Mouse (Mus musculus): ENCODE measurements around the gene Lrsam1. TPM values are rescaled to one million over a fixed set of nuclear protein-coding genes. Genes with fewer than 3 reads are reported as not detected.

Lrsam1 gene
- polyA plus RNA-seq, 1 experiment from 2014 or later: 24.7 TPM

DNA sequence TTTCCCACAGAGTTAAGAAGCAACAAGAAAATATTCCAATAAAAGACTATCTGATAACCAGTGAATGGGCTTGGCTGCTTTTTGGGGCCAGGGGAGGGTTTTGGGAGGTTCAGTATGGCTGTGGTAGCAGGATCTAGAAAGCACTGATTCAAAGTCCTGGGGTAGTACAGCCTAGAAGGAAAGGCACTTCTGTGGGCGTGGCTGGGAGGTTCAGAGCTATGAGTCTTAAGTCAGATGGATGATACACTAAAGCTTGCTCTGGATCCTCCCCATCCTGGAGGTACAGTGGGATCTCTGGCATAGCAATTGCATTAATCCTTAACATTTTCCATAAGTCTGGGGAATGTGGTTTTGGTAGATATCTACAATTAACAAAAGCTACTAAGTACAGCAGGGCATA is 2.6 kb upstream of the Lrsam1 start:
- Histone ChIP-seq H3K4me1 (ENCODE audit: control insufficient read depth, insufficient read depth, low read length) (peaks cover 34% of the 10 kb centered on the region), H3K27me3 (ENCODE audit: control insufficient read depth, insufficient read depth, low read depth, low read length) (no peaks in the 10 kb centered on the region), H3K4me2 (ENCODE audit: low read length) (no peak overlapping the region), H3K27ac (ENCODE audit: low read length) (no peak overlapping the region), H3K4me3 (ENCODE audit: low read depth, low read length) (no peak overlapping the region), H3K36me3 (ENCODE audit: control insufficient read depth, insufficient read depth, low read length) (peaks cover 12% of the 10 kb centered on the region; the same call in 1 of the 2 replicates), H3K9me3 (replicated peaks; ENCODE audit: control insufficient read depth, low read length, poor library complexity, severe bottlenecking) (no peaks in the 10 kb centered on the region), H3K9ac (ENCODE audit: low read depth, low read length) (no peak overlapping the region)
- 72% methylated on average over 1 of the region's 1 CpGs for WGBS
- ATAC-seq: no peak

DNA sequence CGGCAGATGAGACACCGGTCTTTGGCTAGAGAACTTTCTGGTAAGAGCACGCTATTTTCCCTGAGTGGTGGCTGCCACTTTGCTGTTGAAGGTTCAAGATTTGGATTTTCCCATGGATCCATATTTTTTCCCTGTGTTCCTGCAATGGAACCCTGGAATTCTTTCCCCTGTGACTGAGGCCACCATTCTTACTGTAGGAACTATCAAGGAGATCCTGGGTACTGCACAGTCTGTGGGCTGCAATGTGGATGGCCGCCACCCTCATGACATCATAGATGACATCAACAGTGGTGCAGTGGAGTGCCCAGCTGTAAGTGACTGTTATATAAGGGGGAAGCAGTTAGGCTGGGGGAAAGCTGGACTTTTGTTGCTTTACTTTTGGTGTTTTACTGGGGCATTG is 2.1 kb upstream of the Lrsam1 start:
- Histone ChIP-seq H3K9ac (ENCODE audit: low read depth, low read length) (no peak overlapping the region), H3K36me3 (ENCODE audit: control insufficient read depth, insufficient read depth, low read length) (peaks cover 12% of the 10 kb centered on the region; the same call in 1 of the 2 replicates), H3K4me2 (ENCODE audit: low read length) (no peak overlapping the region; the same call in 1 of the 2 replicates), H3K27ac (ENCODE audit: low read length) (no peak overlapping the region), H3K9me3 (replicated peaks; ENCODE audit: control insufficient read depth, low read length, poor library complexity, severe bottlenecking) (no peaks in the 10 kb centered on the region), H3K4me3 (ENCODE audit: low read depth, low read length) (no peak overlapping the region), H3K27me3 (ENCODE audit: control insufficient read depth, insufficient read depth, low read depth, low read length) (no peaks in the 10 kb centered on the region), H3K4me1 (ENCODE audit: control insufficient read depth, insufficient read depth, low read length) (peaks cover 34% of the 10 kb centered on the region)
- 70% methylated on average over 4 of the region's 4 CpGs for WGBS
- no peak for ATAC-seq

DNA sequence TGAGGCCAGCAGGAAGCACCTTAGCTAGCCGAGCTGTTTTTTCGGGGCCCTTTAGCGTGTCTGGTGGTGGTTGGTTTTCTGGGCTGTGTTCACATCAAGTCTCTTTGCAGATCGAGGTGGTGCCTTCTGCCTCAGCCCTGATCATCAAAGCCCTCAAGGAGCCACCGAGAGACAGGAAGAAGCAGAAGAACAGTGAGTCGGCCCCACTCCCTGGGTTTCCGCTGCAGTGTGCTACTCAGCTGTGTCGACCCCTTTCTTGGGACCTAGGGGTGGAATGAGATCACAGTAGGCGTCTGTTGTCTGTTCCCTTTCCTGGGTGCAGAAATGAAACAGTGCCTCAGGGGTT is 1.4 kb upstream of the Lrsam1 start:
- peaks cover 32% of the 10 kb centered on the region for H3K4me1 ChIP-seq (ENCODE audit: control insufficient read depth, insufficient read depth, low read length)
- no peaks in the 10 kb centered on the region for H3K9me3 ChIP-seq (replicated peaks; ENCODE audit: control insufficient read depth, low read length, poor library complexity, severe bottlenecking)
- WGBS: 14% methylated on average over 9 of the region's 9 CpGs
- ATAC-seq: no peak
- no peaks in the 10 kb centered on the region for H3K27me3 ChIP-seq (ENCODE audit: control insufficient read depth, insufficient read depth, low read depth, low read length)
- peak overlapping the region; percentile 97 for H3K4me2 ChIP-seq (ENCODE audit: low read length)
- peak overlapping the region; percentile 74 for H3K4me3 ChIP-seq (ENCODE audit: low read depth, low read length)
- peaks cover 12% of the 10 kb centered on the region; the same call in 1 of the 2 replicates for H3K36me3 ChIP-seq (ENCODE audit: control insufficient read depth, insufficient read depth, low read length)
- no peak overlapping the region for H3K27ac ChIP-seq (ENCODE audit: low read length)
- peak overlapping the region; percentile 90 for H3K9ac ChIP-seq (ENCODE audit: low read depth, low read length)

DNA sequence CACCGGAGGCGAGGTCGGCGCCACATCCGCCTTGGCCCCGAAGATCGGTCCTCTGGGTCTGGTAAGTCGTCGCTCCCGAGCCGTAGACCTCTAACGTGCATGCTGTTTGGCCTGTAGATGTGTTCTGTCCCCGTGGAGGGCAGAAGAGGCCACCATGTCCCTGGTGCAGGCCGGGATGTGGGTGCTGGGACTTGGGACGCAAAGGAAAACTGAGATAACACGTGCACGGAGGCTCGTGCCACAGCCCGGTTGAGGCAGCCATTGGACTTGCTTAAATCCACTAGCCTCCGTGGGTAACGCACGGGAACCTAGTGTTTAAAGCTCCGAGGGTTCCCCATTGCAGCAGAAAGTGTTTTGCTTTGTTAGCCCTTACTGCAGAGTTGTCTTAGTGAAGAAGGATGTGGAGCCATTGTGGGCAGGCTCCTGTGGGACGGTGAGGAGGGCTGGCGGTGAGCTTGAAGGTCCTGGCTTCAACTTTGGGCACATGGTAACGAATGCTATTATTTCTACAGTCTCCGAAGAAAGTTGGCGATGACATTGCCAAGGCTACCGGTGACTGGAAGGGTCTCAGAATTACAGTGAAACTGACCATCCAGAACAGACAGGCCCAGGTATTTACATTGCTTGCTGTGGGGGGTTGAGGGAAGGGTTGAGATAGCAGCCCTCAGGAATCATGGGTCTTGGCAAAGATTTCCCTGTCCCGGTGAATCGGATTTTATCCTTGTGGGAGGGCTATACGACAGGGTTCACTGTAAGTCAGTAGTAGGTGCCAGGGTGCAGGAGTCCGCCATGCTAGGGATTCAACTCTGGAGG is 854 bp upstream of the Lrsam1 start:
- Histone ChIP-seq H3K9ac (ENCODE audit: low read depth, low read length) (peak overlapping the region; percentile 90), H3K4me1 (ENCODE audit: control insufficient read depth, insufficient read depth, low read length) (peaks cover 26% of the 10 kb centered on the region), H3K4me2 (ENCODE audit: low read length) (peak overlapping the region; percentile 97), H3K27me3 (ENCODE audit: control insufficient read depth, insufficient read depth, low read depth, low read length) (no peaks in the 10 kb centered on the region), H3K4me3 (ENCODE audit: low read depth, low read length) (peak overlapping the region; percentile 74), H3K27ac (ENCODE audit: low read length) (peak overlapping the region; percentile 78), H3K36me3 (ENCODE audit: control insufficient read depth, insufficient read depth, low read length) (peaks cover 12% of the 10 kb centered on the region; the same call in 1 of the 2 replicates), H3K9me3 (replicated peaks; ENCODE audit: control insufficient read depth, low read length, poor library complexity, severe bottlenecking) (no peaks in the 10 kb centered on the region)
- WGBS: under 1% methylated on average over 33 of the region's 33 CpGs
- 0 out of 2 replicates have a peak, but pooled peaks have one; percentile 3 for ATAC-seq

DNA sequence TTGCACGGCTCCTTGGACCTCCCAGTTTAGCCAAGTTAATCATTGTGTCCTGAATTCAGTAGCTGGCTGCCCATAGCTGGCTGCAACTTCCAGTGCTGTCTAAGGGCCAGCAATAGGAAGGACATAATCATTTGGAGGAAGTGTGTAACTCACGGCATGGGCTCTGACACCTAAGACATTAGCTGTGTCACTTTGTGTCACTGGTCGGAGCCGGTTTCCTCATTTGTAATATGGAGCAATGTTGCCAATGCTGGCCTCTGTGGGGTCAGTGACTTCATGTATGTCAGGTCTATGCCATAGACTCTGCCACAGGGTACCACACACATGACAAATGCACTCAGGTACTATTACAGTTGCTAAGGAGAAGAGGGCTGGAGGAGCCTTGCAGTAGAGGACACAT is 1.1 kb downstream of the Lrsam1 start:
- WGBS: 94% methylated on average over 4 of the region's 4 CpGs
- H3K4me1 ChIP-seq (ENCODE audit: control insufficient read depth, insufficient read depth, low read length): peaks cover 20% of the 10 kb centered on the region
- H3K36me3 ChIP-seq (ENCODE audit: control insufficient read depth, insufficient read depth, low read length): peaks cover 13% of the 10 kb centered on the region; the same call in 1 of the 2 replicates
- peak overlapping the region; percentile 90; the same call in 1 of the 2 replicates for H3K9ac ChIP-seq (ENCODE audit: low read depth, low read length)
- ATAC-seq: peak; percentile 7; the same call in 1 of the 2 replicates
- no peak overlapping the region for H3K27ac ChIP-seq (ENCODE audit: low read length)
- no peak overlapping the region; the same call in 1 of the 2 replicates for H3K4me3 ChIP-seq (ENCODE audit: low read depth, low read length)
- no peaks in the 10 kb centered on the region for H3K27me3 ChIP-seq (ENCODE audit: control insufficient read depth, insufficient read depth, low read depth, low read length)
- peak overlapping the region; percentile 97 for H3K4me2 ChIP-seq (ENCODE audit: low read length)
- H3K9me3 ChIP-seq (replicated peaks; ENCODE audit: control insufficient read depth, low read length, poor library complexity, severe bottlenecking): no peaks in the 10 kb centered on the region

DNA sequence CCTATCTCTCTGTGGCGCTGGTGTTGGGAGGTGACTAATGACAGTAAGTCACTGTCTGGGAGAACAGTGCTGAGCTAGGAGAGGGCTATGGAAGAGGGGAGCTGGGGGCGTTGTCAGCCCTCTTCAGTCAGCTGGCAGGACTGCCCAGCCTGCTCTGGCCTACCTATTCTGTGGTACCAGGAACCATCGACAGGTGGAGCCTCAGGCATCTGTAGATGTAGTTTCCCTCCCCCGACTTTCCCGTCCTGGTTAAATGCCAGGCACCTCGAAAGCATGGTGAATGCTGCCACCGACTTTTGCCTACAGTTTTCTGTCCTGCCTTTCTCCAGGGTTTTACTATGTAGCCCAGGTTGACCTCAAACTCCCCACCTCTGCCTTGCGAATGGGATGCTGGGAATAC is 4.1 kb downstream of the Lrsam1 start:
- no peak overlapping the region for H3K4me2 ChIP-seq (ENCODE audit: low read length)
- no peak for ATAC-seq
- peaks cover 21% of the 10 kb centered on the region for H3K36me3 ChIP-seq (ENCODE audit: control insufficient read depth, insufficient read depth, low read length)
- H3K9ac ChIP-seq (ENCODE audit: low read depth, low read length): no peak overlapping the region
- WGBS: 69% methylated on average over 8 of the region's 8 CpGs
- H3K27me3 ChIP-seq (ENCODE audit: control insufficient read depth, insufficient read depth, low read depth, low read length): no peaks in the 10 kb centered on the region
- H3K4me1 ChIP-seq (ENCODE audit: control insufficient read depth, insufficient read depth, low read length): peaks cover 7% of the 10 kb centered on the region
- no peaks in the 10 kb centered on the region for H3K9me3 ChIP-seq (replicated peaks; ENCODE audit: control insufficient read depth, low read length, poor library complexity, severe bottlenecking)
- H3K27ac ChIP-seq (ENCODE audit: low read length): no peak overlapping the region
- no peak overlapping the region for H3K4me3 ChIP-seq (ENCODE audit: low read depth, low read length)

DNA sequence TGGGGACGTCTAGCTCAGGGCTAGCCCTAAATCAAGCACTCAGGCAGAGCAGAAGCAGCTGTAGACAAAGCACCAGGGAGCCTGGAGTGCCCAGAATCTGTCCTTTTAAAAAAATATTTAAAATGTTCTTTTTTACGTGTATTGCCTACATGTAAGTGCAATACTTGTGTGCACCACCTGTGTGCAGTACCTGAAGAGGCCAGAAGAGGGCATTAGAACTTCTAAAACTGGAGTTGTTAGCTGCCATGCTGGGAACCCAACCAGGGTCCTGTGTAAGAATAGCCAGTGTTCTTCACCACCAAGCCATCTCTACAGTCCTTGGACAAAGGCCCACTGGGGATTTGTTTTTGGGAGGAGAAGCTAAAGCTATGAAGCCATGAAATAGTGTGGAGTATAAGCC is 6.8 kb downstream of the Lrsam1 start:
- 91% methylated on average over 2 of the region's 2 CpGs for WGBS

DNA sequence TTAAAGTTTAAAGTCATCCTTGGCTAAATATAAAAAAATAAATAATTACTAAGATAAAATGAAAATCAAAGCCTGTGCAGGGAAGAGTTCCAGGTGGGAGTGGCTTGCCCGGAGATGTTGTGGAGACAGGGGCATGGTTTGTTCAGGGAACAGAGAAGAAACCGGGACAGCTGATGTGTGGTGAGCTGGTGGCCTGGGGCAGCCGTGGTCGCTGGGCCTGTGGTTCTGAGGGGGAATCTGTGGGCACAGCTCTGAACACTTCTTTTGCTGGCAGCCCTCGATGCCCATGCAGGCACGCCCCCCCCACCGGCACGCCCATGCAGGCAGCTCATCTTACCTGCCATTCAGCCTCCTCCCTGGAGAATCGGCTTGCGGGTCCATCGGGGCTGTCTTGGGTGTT is 14.0 kb downstream of the Lrsam1 start:
- no peak overlapping the region for H3K27ac ChIP-seq (ENCODE audit: low read length)
- WGBS: 92% methylated on average over 11 of the region's 11 CpGs
- H3K9ac ChIP-seq (ENCODE audit: low read depth, low read length): no peak overlapping the region
- H3K9me3 ChIP-seq (replicated peaks; ENCODE audit: control insufficient read depth, low read length, poor library complexity, severe bottlenecking): no peaks in the 10 kb centered on the region
- no peaks in the 10 kb centered on the region for H3K4me1 ChIP-seq (ENCODE audit: control insufficient read depth, insufficient read depth, low read length)
- H3K27me3 ChIP-seq (ENCODE audit: control insufficient read depth, insufficient read depth, low read depth, low read length): no peaks in the 10 kb centered on the region
- no peak overlapping the region for H3K4me2 ChIP-seq (ENCODE audit: low read length)
- no peak overlapping the region for H3K4me3 ChIP-seq (ENCODE audit: low read depth, low read length)
- H3K36me3 ChIP-seq (ENCODE audit: control insufficient read depth, insufficient read depth, low read length): peaks cover 30% of the 10 kb centered on the region
- ATAC-seq: no peak

More for the DNA sequence above, 6.8 kb downstream of the Lrsam1 start:
- Histone ChIP-seq H3K4me2 (ENCODE audit: low read length) (no peak overlapping the region), H3K9me3 (replicated peaks; ENCODE audit: control insufficient read depth, low read length, poor library complexity, severe bottlenecking) (no peaks in the 10 kb centered on the region), H3K4me1 (ENCODE audit: control insufficient read depth, insufficient read depth, low read length) (no peaks in the 10 kb centered on the region), H3K9ac (ENCODE audit: low read depth, low read length) (no peak overlapping the region), H3K27me3 (ENCODE audit: control insufficient read depth, insufficient read depth, low read depth, low read length) (no peaks in the 10 kb centered on the region), H3K27ac (ENCODE audit: low read length) (no peak overlapping the region), H3K4me3 (ENCODE audit: low read depth, low read length) (no peak overlapping the region), H3K36me3 (ENCODE audit: control insufficient read depth, insufficient read depth, low read length) (peaks cover 26% of the 10 kb centered on the region)
- no peak for ATAC-seq

DNA sequence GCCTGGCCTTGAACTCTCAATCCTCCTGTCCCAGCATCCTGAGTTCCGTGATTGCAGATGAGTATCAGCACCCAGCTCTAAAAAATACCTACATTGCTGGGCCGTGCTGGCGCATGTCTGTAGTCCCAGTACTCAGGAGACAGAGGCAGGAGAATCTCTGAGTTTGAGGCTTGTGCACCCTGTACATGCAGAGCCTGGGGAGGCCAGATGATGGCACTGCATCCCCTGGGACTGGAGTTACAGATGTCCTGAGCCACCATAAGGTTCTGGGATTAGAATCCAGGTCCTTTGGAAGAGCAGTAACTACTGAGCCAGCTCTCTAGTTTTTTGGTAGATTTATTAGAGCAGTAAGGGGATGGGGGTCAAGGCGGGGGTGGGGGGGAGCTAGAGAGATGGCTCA is 20.9 kb downstream of the Lrsam1 start:
- H3K27ac ChIP-seq (ENCODE audit: low read length): no peak overlapping the region
- no peak overlapping the region for H3K9ac ChIP-seq (ENCODE audit: low read depth, low read length)
- no peaks in the 10 kb centered on the region for H3K4me1 ChIP-seq (ENCODE audit: control insufficient read depth, insufficient read depth, low read length)
- peaks cover 39% of the 10 kb centered on the region for H3K36me3 ChIP-seq (ENCODE audit: control insufficient read depth, insufficient read depth, low read length)
- ATAC-seq: no peak
- H3K4me3 ChIP-seq (ENCODE audit: low read depth, low read length): no peak overlapping the region
- no peaks in the 10 kb centered on the region for H3K27me3 ChIP-seq (ENCODE audit: control insufficient read depth, insufficient read depth, low read depth, low read length)
- no peak overlapping the region for H3K4me2 ChIP-seq (ENCODE audit: low read length)
- WGBS: 98% methylated on average over 4 of the region's 4 CpGs
- no peaks in the 10 kb centered on the region for H3K9me3 ChIP-seq (replicated peaks; ENCODE audit: control insufficient read depth, low read length, poor library complexity, severe bottlenecking)
